35 mouse cellular contexts compared by ENCODE assay signal in the genomic region with DNA sequence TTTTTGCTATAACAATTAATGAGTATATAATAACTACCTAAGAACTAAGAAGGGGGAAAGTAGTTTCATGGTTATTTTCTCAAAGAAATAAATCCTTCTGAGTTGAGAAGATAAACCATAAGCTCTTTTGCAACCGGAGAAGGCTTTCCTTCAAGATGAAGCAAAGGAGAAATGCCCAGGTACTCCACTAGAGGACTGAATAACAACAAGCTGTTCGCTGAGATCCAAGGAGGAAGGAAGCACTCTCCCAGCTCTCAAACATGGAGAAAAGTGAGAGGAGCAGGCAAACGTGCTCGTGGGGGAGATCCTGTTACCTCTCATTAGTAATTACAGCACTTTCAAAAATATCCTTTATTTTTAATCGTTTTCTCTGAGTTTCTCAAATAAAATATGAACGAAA. TPM values are rescaled to one million over a fixed set of nuclear protein-coding genes. Genes with fewer than 3 reads are reported as not detected.
A peak's percentile ranks its signal among the peaks of the same experiment; 100 is the strongest.
DNase-seq lines count a peak whose midpoint lies in the region; ATAC-seq and TF ChIP-seq lines count a peak whose summit lies in the region.
"Had no signal": no experiment of that assay in that cellular context is flagged by ENCODE, and none has a peak within 500 bp of the region (broad histone marks: within the 10 kb centered on the region; RNA-seq: fewer than 3 reads in every experiment).

No protein-coding gene starts in this region.

- no peak for TF ChIP-seq POLR2A in cortical plate, adult 2 months (IDR thresholded peaks at IDR 0.05; ENCODE audit: extremely low read depth, insufficient read depth, low read length)

- WGBS in kidney, postnatal 0 days: 57% methylated on average over 6 of the region's 6 CpGs
- WGBS in midbrain, embryonic 14.5 days: 86% methylated on average over 6 of the region's 6 CpGs
- 84% methylated on average over 6 of the region's 6 CpGs for WGBS in midbrain, embryonic 11.5 days

- no peak overlapping the region for H3K4me3 ChIP-seq in kidney, postnatal 0 days (replicated peaks; ENCODE audit: low read depth, low read length)
- no peak overlapping the region for H3K4me3 ChIP-seq in midbrain, embryonic 14.5 days (replicated peaks; ENCODE audit: low read depth, low read length)
- H3K4me3 ChIP-seq in midbrain, embryonic 11.5 days (ENCODE audit: low read depth, low read length): no peak overlapping the region
- H3K4me3 ChIP-seq in cortical plate, adult 2 months (ENCODE audit: insufficient read depth, low read length): no peak overlapping the region
- H3K4me3 ChIP-seq: embryonic facial prominence, embryonic 13.5 days; erythroblast, embryonic 14.5 days; forebrain, embryonic 12.5 days; gastrocnemius, adult 2 months; heart, adult 2 months; heart, embryonic 13.5 days; limb, embryonic 10.5 days; limb, embryonic 15.5 days; liver, embryonic 13.5 days; midbrain, embryonic 12.5 days; neural tube, embryonic 15.5 days; stomach, embryonic 15.5 days had no signal

- no peak overlapping the region for H3K27ac ChIP-seq in kidney, postnatal 0 days
- H3K27ac ChIP-seq in midbrain, embryonic 14.5 days (replicated peaks; ENCODE audit: low read depth, low read length): no peak overlapping the region
- no peak overlapping the region for H3K27ac ChIP-seq in midbrain, embryonic 11.5 days (ENCODE audit: low read depth, low read length)
- H3K27ac ChIP-seq in cortical plate, adult 2 months (ENCODE audit: insufficient read depth, low read length): no peak overlapping the region
- H3K27ac ChIP-seq: embryonic facial prominence, embryonic 13.5 days; forebrain, embryonic 12.5 days; gastrocnemius, adult 2 months; heart, adult 2 months; heart, embryonic 13.5 days; limb, embryonic 10.5 days; limb, embryonic 15.5 days; liver, embryonic 13.5 days; midbrain, embryonic 12.5 days; neural tube, embryonic 15.5 days; stomach, embryonic 15.5 days had no signal

- no peaks in the 10 kb centered on the region for H3K27me3 ChIP-seq in kidney, postnatal 0 days (ENCODE audit: insufficient read depth, low read length)
- H3K27me3 ChIP-seq in midbrain, embryonic 14.5 days (ENCODE audit: control insufficient read depth, insufficient read depth, low read length): no peaks in the 10 kb centered on the region
- no peaks in the 10 kb centered on the region for H3K27me3 ChIP-seq in midbrain, embryonic 11.5 days (ENCODE audit: control insufficient read depth, insufficient read depth, low read length)
- H3K27me3 ChIP-seq: embryonic facial prominence, embryonic 13.5 days; forebrain, embryonic 12.5 days; heart, embryonic 13.5 days; limb, embryonic 15.5 days; liver, embryonic 13.5 days; midbrain, embryonic 12.5 days; neural tube, embryonic 15.5 days; stomach, embryonic 15.5 days had no signal

- H3K9ac ChIP-seq in kidney, postnatal 0 days (ENCODE audit: low read depth, low read length): no peak overlapping the region
- no peak overlapping the region for H3K9ac ChIP-seq in midbrain, embryonic 14.5 days (replicated peaks; ENCODE audit: low read length)
- H3K9ac ChIP-seq in midbrain, embryonic 11.5 days (ENCODE audit: low read length): no peak overlapping the region
- H3K9ac ChIP-seq: embryonic facial prominence, embryonic 13.5 days; forebrain, embryonic 12.5 days; heart, embryonic 13.5 days; limb, embryonic 15.5 days; liver, embryonic 13.5 days; midbrain, embryonic 12.5 days; neural tube, embryonic 15.5 days; stomach, embryonic 15.5 days had no signal

- no peaks in the 10 kb centered on the region for H3K4me1 ChIP-seq in kidney, postnatal 0 days (replicated peaks; ENCODE audit: insufficient read depth, low read length)
- H3K4me1 ChIP-seq in midbrain, embryonic 14.5 days (ENCODE audit: control insufficient read depth, insufficient read depth, low read length): no peaks in the 10 kb centered on the region
- H3K4me1 ChIP-seq in midbrain, embryonic 11.5 days (ENCODE audit: control insufficient read depth, insufficient read depth, low read length): no peaks in the 10 kb centered on the region
- H3K4me1 ChIP-seq in cortical plate, adult 2 months (ENCODE audit: control insufficient read depth, insufficient read depth, low read length): no peaks in the 10 kb centered on the region
- H3K4me1 ChIP-seq: embryonic facial prominence, embryonic 13.5 days; forebrain, embryonic 12.5 days; heart, embryonic 13.5 days; limb, embryonic 10.5 days; limb, embryonic 15.5 days; liver, embryonic 13.5 days; midbrain, embryonic 12.5 days; neural tube, embryonic 15.5 days; stomach, embryonic 15.5 days had no signal

- DNase-seq in kidney, postnatal 0 days (ENCODE audit: low spot score): peak; percentile 22
- no peak for DNase-seq in kidney, postnatal 36 days
- DNase-seq in midbrain, embryonic 14.5 days: peak; percentile 37
- DNase-seq in midbrain, embryonic 11.5 days (ENCODE audit: low spot score, missing footprints): no peak
- peak; percentile 57 for DNase-seq in R1 (ENCODE audit: low read depth, low spot score)
- no peak for DNase-seq in embryo, embryonic 11 days
- DNase-seq in spleen, postnatal 10 days (ENCODE audit: low spot score in 2 of 2): no peak
- DNase-seq: adrenal gland, adult 2 months; adrenal gland, postnatal 36 days; B cell, adult 2 months; cerebellum, adult 8-10 months; cerebellum, postnatal 25 days; gastrocnemius, adult 2 months; gastrocnemius, postnatal 36 days; heart, adult 2 months; heart, postnatal 10 days; kidney, adult 9 months; kidney, postnatal 14 days; liver, embryonic 13.5 days; lung, postnatal 14 days; retina, postnatal 1 day; right cerebral cortex, postnatal 14 days; thymus, postnatal 14 days had no signal

- TF ChIP-seq CTCF in kidney, postnatal 0 days (IDR thresholded peaks at IDR 0.05; ENCODE audit: low read depth): peak; percentile 36; the same call in 1 of the 2 replicates
- TF ChIP-seq CTCF in cortical plate, adult 2 months (IDR thresholded peaks at IDR 0.05; ENCODE audit: extremely low read depth, insufficient read depth, low read length): peak; percentile 31; the same call in 1 of the 2 replicates

- ATAC-seq in kidney, postnatal 0 days (replicated peaks; ENCODE audit: low FRiP score, low read depth): no peak
- ATAC-seq in midbrain, embryonic 14.5 days (ENCODE audit: low FRiP score, low TSS enrichment): no peak
- no peak for ATAC-seq in midbrain, embryonic 11.5 days (ENCODE audit: low FRiP score)
- ATAC-seq: activated CD4-positive, CD25-positive, alpha-beta regulatory T cell, adult 4 months; intestine, embryonic 16.5 days had no signal

- no peak overlapping the region for H3K4me2 ChIP-seq in kidney, postnatal 0 days (ENCODE audit: low read length)
- no peak overlapping the region for H3K4me2 ChIP-seq in midbrain, embryonic 14.5 days (ENCODE audit: low read length)
- H3K4me2 ChIP-seq in midbrain, embryonic 11.5 days: no peak overlapping the region
- H3K4me2 ChIP-seq: embryonic facial prominence, embryonic 13.5 days; forebrain, embryonic 12.5 days; heart, embryonic 13.5 days; limb, embryonic 15.5 days; liver, embryonic 13.5 days; midbrain, embryonic 12.5 days; neural tube, embryonic 15.5 days; stomach, embryonic 15.5 days had no signal

- H3K36me3 ChIP-seq in kidney, postnatal 0 days (ENCODE audit: insufficient read depth, low read length): peaks cover 11% of the 10 kb centered on the region; the same call in 1 of the 2 replicates
- peaks cover under 1% of the 10 kb centered on the region; the same call in 1 of the 2 replicates for H3K36me3 ChIP-seq in midbrain, embryonic 14.5 days (ENCODE audit: control insufficient read depth, insufficient read depth, low read length)
- H3K36me3 ChIP-seq in midbrain, embryonic 11.5 days (ENCODE audit: control insufficient read depth, insufficient read depth, low read length): peaks cover 2% of the 10 kb centered on the region
- H3K36me3 ChIP-seq: neural tube, embryonic 15.5 days had no signal

- H3K9me3 ChIP-seq in kidney, postnatal 0 days (replicated peaks; ENCODE audit: low read length): no peaks in the 10 kb centered on the region
- no peaks in the 10 kb centered on the region for H3K9me3 ChIP-seq in midbrain, embryonic 14.5 days (ENCODE audit: control insufficient read depth, low read length)
- H3K9me3 ChIP-seq in midbrain, embryonic 11.5 days (ENCODE audit: control insufficient read depth, low read length): no peaks in the 10 kb centered on the region
- H3K9me3 ChIP-seq: embryonic facial prominence, embryonic 13.5 days; forebrain, embryonic 12.5 days; heart, embryonic 13.5 days; limb, embryonic 10.5 days; limb, embryonic 15.5 days; liver, embryonic 13.5 days; midbrain, embryonic 12.5 days; neural tube, embryonic 15.5 days; stomach, embryonic 15.5 days had no signal

RNA-seq across cellular contexts. Expression of a gene that starts 46.5 kb away (rescaled TPM):
- 23.9 and 26.9 TPM in 2 replicates for polyA plus RNA-seq in kidney, postnatal 0 days (2015; fragmentation: Nextera tagmentation; extraction: Ambion mirVana)
- 6.1 and 16.9 TPM in 2 replicates for polyA plus RNA-seq in midbrain, embryonic 14.5 days (2014; fragmentation: Nextera tagmentation; extraction: Ambion mirVana)
- polyA plus RNA-seq in midbrain, embryonic 11.5 days (2014; fragmentation: Nextera tagmentation; extraction: Ambion mirVana): 113 and 121 TPM in 2 replicates
- polyA plus RNA-seq in cortical plate, adult 2 months (2012; rRNA removed): 0.66 and 0.71 TPM in 2 replicates

Comparison
In these comparisons a context has a peak if more than half of its experiments do, and no peak if none do; other contexts are left out.
1. DNase-seq: peak in kidney, postnatal 0 days (single experiment), midbrain, embryonic 14.5 days (single experiment) and R1 (single experiment); none in kidney, postnatal 36 days (0 of 2), midbrain, embryonic 11.5 days (single experiment), embryo, embryonic 11 days (single experiment) and spleen, postnatal 10 days (0 of 2).